Mouse (Mus musculus) adrenal gland, postnatal 14 days (tissue): ENCODE measurements around the gene Pld5. TPM values are rescaled to one million over a fixed set of nuclear protein-coding genes. Genes with fewer than 3 reads are reported as not detected.
A peak's percentile ranks its signal among the peaks of the same experiment; 100 is the strongest.
"Not testable (repeated sequence)": the region's sequence is repeated elsewhere in the genome, so short reads cannot be mapped to it uniquely, and the experiment has no call there.

Source experiments
- DNase-seq: peaks from one replicate; pipeline ENCODE4 v3.0.0; 2021; ENCODE audit warnings: mixed read lengths
- total RNA-seq: library from RNA; stranded (reverse); gene quantifications from 2 replicates; pipeline ENCODE4 v1.2.3, GENCODE M21; 2021

Pld5 gene
- total RNA-seq, 1 experiment from 2014 or later, result 0.52 TPM

DNA sequence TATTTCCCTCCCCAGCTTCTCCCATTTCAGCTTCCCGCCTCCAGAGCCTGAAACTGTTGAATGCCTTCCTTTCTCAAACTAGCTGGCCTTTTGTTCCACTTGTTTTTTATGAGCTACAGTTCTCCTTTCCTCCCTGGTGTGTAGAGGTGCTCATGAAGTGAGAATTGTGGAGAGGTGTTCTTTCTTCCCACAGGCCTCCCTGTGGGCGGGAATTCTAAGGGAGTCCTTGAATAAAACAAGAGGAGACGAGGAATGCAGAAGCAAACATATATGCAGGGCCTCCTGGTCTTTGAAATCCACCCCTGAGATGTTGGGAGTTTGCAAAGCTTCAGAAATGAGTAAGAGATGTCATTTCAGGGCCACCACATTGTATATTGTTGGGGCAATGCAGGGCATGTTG is 235.2 kb downstream of the Pld5 start:
- no peak for DNase-seq

DNA sequence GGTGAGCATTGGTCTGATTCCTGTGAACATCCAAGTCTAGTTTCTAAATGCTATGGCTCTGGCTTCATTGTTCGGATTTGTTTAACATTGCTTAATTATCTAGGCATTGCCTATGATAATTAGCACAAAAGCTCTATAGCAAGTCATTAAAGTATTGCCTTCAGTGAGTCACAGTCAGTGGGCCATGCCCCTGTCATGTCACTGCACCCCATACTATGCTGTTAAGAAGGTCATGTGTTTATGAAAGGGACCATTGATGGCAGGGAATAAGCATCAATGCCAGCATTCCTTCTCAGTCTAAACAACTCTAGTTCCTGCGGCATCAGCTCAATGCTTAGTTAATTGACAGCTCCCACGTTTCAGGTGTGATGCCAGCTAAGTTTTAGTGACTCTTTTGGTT is 239.1 kb downstream of the Pld5 start:
- DNase-seq, result no peak

DNA sequence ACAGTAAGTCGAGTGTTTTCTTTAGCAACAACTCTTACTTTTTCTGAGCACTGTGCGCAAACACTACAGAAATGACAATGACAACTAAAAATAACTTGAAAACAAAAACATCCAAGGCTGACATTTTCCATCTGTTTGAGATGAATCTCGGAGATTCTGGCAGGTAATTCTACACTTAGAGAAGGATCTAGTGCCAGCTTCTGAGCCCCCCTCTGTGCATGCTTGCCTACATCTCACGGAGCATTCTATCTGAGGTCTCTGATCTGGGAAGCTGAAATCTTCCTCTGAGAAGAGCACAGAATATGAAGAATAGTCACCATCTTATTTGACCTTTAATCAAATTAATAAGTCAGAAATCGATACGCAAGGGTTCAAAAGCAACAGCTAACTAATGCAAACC is 240.4 kb downstream of the Pld5 start:
- DNase-seq, result no peak

DNA sequence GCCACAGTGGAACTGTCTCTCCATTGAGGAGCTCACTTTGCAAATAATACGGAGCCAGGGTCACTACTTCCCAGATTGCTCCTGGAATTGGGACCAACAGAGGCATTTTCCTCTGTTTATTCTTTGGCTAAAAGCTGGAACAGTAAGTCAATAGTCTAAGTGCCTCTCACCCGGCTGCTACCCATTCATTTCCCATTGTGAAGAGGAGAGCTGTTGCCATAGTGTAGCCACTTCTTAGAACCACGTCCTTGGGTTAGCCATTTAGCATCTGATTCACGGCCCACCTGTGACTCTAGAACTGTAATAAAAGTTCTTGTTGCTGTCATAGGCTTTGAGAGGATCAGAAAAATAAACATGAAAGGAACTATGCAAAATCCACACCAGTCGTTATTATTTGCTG is 241.4 kb downstream of the Pld5 start:
- no peak for DNase-seq

DNA sequence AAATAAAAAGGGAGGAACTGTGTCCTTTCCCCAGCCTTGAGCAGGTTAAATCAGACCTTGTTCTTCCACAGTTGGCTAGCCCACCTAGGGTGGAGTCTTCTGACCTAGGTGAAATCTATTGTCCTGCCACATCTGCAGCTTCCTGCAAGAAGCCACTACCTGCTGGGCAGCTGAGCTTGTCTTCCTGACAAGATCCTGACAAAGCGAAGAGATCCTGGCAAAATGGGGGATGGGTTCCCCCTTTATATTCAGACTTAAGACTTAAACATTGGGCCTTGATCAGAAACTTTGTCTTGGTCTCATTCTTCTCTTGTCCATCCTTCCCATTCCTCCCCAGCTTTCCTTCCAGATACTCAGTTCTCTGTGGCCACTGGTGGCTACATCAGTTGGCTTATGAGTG is 246.0 kb downstream of the Pld5 start:
- no peak for DNase-seq

DNA sequence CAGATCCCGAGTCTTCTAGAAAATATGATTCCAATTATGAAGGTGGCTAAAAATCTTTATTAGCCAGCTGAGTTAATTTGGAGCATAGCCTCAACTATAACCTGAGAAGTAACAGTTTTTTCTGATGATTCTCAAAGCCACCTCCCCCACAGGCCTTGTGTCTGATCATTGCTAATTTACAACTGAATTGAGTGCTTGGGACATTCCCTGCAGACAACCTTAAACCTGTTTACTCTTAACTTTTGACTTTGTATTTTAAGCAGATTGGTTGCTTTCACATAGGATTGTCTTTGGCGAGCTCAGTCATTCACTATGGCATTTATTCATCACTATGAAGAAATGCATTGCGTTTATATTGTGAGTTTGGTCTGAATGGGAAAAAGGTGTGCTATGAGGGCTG is 246.7 kb downstream of the Pld5 start:
- DNase-seq, result no peak

DNA sequence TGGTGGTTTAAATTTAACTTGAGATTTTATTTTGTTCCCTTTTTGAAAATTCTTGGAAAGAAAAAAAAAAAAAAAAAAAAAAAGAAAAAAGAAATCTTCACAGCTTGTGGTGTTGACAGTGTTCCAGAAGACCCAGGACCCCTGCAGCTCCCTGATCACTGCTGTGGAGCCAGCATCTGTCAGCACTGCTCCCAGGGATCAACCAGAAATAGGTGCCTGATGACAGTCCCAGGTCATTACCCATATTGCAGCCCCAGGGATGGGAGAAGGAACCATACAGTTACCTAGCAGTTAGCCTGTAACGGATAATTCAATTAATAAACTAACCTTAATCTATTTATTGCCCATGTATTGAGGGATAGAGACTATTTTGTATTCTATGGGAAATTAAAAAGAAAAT is 250.6 kb downstream of the Pld5 start:
- DNase-seq, result no peak

DNA sequence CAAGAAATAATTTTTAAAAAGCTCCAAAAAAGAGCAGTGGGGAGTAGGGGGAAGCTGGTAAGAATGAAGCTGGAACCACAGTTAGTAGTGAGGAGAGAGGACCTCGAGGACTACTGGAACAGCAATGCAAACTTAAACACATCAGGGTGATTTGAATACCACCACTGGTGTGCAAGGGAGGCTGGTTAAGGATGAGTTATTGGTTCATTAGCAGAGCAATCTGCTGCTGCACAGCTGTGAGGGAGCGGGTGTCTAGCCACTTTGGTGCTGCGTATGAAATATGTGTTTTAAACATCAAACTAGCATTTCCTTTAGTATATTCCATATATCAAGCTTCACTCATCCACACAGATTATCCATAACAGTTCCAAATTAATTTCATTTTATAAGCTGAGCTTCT is 256.6 kb downstream of the Pld5 start:
- DNase-seq, result no peak

DNA sequence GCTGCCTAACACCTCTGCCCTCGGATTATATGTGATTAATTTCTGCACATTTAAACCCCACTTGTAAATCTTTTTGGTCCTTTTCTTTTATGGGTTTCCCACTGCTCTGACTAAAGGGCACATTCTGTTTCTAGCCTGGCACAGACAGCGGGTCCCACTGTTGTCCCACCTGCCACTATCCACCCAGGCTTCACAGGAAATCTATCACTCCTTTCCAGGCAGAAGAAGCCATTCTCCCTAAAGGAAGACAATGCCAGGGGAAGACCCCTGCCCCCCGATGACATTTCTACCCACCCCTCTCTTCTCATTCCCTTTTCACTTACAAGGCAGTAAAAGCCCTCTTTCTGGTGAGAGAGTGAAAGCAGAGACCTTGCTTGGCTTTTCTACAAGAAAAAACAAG is 259.0 kb downstream of the Pld5 start:
- DNase-seq, result no peak

DNA sequence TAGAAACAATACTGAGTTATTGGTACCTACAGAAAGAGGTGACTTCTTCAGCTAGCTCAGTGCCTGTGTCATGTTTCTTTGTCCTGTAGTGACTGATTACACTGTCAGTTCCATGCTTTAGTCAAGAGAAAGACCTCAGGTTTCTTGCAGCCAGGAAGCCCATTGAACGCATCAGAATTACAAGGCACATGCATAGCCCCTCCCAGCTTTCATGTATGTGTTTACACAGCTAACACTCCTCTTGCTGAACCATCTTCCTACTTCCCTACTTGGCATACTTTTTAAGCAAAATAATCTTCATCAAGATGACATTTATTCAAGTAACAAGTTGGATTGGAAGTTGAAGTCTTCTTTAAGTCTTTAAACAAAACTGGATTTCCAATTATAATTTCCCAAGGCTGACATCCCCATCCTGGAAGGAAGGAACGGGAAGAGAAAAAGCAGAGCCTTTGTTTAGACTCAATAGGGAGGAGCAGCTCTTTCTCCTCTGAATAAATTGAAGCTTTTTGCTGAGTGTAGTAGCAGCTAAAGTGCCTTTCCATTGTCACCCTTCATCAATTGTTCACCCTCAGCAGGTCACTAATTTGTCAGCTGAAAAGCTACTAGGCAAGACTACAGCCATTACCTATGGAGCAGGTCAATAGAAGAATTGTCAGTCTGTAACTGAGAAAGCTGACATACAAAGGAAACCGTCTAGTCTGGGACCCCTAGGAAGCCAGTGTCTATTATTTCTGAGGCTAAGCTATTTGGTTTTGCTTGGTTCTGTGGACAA is 261.4 kb downstream of the Pld5 start:
- no peak for DNase-seq

DNA sequence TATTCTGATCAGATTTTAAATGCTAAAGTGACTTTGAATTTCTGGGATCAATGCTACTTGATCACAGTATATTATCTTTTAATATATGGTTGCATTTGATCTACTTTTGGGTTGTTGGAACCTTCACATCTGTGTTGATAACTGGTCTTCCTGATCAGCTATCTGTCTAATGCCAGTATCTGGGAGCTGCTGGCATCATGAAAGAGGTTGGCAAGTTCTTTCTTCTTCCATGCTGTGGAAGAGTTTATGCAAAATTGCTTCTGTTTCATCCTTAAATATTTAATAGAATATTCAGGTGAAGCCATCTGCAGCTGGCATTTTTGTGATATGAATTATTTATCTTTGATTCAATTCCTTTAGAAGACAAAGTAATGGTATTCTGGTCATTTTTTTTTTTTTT is 263.6 kb downstream of the Pld5 start:
- DNase-seq, result no peak

DNA sequence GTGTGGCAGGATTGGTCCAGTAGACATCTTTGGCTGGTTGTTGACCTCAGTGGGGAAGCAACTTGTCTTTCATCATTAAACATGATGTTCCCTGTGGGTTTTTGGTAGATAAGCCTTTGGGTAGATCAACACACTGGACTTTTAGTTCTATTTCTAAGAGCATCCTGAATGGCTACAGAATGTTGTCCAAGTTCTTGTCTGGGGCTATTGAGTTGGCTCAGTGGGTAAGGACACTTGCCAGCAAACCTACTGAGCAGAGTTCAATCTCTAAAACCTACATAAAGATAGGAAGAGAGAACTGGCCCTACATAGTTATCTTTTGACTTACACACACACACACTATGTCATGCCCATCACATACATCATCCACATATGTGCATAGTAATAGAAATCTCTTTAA is 264.0 kb downstream of the Pld5 start:
- no peak for DNase-seq

DNA sequence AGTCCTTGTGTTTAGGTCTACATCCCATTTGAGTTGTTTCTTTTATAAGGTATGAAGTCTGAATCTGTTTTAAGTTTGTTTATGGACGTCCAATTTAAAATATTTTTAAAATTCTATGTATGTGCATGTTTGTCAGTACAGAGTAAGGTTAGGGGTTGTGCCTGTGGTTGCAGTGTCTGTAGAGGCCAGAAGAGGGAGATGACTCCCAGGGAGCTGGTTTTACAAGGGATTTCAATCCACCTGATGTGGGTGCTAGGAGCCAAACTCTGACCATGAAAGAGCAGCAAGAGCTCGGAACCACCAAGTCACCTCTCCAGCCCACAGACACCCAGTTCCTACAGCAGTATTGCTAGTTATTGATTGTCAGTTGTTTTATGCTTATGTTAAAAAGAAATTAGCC is 266.7 kb downstream of the Pld5 start:
- DNase-seq, result peak; percentile 5

DNA sequence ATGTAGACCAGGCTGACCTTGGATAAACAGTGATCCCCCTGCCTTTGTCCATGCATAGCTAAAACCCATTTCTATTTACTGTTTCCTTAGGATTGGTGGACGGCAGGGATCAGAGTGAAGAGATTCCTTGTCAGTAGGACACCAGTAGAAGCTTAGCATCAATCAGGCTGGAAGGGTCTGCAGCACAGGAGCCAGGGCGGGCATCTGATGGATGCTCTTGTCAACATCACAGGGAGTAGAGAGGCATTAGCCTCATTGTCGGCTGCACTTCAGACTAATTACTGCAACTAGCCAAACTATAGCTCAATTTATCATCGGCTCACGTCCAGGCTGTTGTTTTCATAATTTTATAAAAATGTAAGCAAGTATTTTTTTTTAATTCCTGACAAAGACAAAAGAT is 274.5 kb downstream of the Pld5 start:
- DNase-seq, result no peak

DNA sequence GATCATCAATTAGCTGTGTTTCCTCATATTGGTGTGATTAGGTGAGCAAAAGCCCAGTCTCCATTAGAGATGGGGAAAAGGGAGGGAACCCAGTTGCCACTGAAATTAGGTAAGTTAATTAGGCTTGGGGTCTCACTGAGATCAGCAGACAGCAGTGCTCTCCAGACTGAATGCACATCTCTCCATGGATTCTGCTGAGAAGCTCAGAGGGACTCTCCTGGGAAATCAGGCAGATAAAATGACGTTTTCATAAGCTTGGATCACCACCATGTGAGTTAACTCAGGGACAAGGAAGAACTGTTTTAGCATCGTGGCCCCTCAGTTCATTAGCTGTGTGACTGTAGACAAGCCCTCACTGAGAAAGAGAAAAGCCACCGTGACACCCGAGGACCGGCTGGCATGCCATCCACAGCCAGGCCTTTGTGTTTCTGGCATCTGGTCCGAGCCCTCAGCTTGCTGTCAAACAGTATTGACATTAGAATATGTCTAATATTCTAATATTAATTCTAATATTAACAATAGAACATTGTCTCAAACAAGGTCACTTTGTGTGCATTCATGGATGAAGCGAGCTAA is 277.9 kb downstream of the Pld5 start:
- no peak for DNase-seq

DNA sequence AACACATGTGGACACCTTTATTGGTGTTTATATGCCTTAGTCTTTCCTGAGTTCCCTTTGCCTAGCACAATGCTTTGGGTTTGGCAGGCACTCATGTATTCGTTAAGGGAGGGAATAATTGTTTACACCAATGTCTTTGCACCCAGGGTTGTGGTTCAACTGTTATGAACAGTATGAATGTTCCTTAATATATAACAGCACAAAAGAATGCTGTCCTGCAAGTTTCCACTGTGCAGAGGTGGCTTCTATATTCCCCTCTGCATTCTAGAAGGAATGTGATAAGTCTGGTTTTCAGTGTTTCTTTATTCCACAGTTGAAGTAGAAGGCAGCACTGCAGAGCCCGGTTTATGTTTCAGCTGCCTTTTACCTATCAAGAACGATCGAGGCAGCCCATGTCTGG is 286.2 kb downstream of the Pld5 start:
- DNase-seq, result no peak

DNA sequence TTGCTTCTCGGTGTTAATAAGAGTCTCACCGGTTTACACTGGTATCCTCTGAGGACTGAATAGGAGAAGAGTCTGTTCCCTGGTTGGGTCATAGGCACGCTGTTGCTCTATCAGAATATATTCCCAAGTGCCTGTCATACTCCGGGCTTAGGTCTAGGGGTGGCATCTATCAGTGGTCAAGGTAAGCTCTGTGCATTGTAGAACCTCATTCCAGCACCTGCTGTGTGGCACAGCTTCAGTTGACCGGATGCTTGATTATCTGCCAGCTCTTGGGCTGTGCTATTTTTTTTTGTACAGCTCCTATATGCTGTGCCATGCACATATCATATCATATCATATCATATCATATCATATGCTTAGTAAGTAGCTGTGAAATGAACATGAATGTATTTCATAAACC is 286.7 kb downstream of the Pld5 start:
- DNase-seq, result no peak

DNA sequence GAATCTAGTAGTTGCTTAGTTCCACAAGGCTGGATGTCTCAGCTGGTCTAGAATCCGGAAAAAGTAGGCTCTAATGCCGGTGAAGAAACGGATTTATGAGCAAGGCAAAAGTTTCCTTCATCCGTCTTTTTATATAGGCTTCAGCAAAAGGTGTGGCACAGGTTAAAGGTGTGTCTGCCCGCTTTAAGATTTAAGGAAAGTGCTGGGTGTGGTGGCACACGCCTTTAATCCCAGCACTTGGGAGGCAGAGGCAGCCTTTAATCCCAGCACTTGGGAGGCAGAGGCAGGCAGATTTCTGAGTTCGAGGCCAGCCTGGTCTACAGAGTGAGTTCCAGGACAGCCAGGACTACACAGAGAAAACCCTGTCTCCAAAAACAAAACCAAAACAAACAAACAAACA is 296.1 kb downstream of the Pld5 start, which contains the start of gene Rbm8a2:
Gene Rbm8a2 (minus strand): TSS at position 101 of the 400 bp plus-strand sequence.
- not testable (repeated sequence) for DNase-seq

DNA sequence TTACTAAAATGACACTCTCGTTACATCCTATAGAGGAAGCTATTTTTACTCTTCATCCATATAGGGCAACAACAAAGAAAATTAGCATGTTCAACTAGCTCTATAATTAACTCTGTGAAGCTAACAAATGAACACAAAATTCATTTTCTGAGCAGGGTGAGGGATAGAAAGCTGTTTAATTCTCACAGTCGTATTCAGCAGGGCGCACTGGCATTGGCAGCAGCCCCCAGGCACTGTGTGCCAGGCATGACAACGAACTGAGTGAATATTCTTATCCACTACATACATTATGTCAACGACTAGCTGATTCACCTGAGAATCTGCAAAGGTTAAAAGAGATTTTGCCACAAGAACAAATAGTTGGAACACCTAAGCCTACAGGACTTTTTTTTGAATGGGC is 304.4 kb downstream of the Pld5 start:
- DNase-seq, result no peak

DNA sequence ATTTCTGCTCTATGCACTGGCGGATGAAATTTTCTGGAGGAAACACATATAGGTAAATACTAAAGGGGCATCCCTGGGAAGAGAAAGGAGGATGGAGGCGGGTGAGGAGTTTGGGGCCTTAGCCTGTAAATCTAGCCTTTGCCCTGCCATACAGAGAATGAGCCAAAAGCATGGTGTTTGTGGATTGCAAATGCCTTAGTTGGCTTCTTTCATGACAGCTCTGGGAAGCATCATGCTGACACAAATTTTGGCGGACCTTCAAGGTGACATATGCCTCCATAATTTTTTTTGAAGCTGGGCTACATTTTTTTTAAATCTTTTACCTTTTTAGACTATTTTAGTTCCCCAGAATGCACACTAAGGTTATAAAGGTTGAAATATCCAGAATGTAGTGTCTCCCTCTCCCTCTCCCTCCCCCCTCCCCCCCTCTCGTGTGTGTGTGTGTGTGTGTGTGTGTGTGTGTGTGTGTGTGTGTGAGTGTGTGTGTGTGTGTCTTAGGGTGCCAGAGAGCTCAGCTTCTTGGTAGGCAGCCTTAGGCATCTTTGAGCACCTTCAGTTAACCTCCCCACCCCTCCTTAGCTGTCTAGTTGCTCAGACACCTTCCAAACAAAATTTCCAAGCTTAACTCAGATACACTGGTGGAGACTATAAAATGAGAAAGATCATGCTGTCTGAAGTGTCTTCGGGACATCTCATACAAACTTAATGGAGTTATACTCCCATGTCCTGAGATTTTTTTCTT is 307.9 kb downstream of the Pld5 start:
- DNase-seq, result no peak

DNA sequence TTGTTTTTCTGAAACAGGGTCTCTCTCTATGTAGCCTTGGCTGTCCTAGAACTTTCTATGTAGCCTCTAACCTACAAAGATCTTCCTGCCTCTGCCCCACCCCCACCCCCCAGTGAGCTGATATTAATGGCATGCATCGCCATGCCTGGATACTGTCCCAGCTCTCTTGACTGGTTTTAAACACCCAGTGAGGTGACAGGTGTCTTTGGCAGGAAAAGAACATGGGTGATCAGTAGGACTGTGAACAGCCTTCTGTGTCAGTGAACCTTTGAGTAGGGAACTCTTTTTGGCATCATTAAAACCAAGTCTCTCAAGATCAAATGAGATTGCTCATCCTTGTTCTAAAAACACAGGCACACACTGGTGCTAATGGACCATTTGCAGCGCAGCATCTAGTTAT is 313.3 kb downstream of the Pld5 start:
- DNase-seq, result no peak

DNA sequence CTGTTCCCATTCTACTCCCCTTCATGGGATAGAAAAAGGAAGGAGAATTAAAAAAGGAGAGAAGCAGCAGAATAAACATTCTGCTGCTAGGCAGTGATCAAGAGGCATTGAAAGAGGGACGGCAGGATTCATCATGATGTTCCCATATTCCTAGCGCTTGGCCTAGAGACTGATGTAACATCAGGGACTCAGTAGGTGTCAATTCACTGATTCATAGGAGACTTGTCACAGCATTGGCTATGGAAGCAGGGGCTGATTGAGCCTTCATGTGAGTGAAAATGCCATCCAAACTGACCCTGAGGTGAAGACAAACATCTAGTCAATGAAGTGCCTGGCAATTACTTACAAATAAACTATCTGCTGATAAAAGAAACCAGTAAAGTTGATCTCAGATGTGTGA is 324.3 kb downstream of the Pld5 start:
- no peak for DNase-seq

DNA sequence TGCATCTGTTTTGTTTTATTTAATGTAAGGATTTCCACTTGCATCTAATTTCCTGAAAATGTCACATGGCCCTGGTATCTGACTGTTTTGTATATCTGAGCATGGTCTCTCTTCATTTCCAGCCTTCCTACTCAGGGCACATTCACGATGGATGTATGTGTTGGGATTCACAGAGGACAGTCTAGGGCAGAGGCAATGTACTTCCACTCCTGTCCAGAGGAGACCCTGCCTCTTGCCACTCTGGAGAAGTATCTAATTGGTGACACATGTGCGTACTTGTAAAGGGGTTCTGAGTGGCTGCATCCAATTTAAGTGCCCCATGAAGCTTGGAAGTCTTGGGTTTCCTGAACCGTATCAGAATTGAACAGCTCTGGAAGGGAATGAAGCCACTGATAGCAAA is 324.7 kb downstream of the Pld5 start:
- no peak for DNase-seq
